Mouse (Mus musculus) layer of hippocampus, adult 18-20 months (tissue): ENCODE results near the gene Lix1l. TPM values are rescaled to one million over a fixed set of nuclear protein-coding genes. Genes with fewer than 3 reads are reported as not detected.

Experiments
- DNase-seq, 2 experiments: peaks; one replicate each; pipeline ENCODE4 v3.0.0; 2022; ENCODE audit warnings: low spot score in 2 of 2
- total RNA-seq, 2 experiments: library from RNA; stranded (reverse); gene quantifications; 2 replicates each; pipeline ENCODE4 v1.2.3; 2021

Lix1l gene
- total RNA-seq, 2 experiments from 2014 or later, result 30.9 to 33.0 TPM

DNA sequence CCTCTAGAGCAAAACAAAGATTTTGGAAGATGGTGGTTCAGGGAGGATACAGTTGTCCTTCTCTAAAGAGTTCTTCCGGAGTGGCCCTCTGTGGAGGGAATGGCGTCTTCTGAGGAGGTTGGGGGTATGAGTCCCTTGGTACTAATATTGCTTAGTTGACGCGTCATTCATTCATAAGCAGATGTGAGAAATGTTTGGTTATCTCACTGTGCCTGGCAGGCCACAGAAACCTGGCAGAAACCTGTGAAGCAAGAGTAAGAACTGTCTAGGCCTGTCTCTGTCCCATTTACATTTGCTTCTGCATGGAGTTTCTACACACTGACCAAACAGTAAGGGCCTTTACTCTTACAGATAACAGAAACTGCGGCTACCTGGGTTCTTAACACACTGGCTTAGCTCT lies 70.6 kb downstream of the Lix1l start:
- DNase-seq, result no peak

DNA sequence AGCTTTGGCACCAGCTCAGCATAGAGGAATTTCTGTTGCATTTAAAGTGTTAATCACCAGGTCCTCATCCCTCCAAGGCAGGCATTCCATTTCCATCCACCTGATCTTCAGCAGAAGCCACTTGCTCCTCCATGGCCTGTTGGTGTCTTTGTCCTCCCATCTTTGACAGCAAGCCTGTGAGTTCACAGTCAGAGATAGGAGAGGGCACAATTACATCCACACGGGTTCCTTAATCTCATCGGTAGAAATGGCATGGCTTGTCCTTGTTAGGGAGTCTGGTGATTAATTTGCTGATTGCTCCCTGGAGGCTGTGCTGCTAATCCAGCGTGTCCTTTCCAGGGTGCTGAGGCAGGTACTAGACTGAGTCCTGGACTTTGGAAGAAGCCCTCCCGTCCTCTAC lies 72.6 kb downstream of the Lix1l start:
- no peak for DNase-seq

DNA sequence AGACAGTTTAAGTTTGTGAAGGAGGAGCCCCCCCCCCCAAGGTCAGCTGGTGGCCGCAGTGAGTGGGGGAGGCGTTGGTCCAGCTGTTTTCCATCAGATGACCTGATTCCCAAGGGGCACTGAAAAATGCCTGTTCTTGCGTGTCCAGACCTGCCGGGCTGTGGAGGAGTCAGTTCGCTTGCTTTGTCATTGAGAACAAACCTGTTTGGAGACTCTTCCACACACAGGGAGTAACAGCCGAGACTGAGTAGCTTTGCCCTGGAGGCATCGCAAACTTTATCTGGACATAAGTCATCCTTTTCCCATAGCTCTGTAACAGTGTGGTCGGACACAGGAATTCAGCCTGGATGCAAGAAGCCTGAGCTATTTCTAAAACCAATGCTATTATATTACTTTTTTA lies 73.5 kb downstream of the Lix1l start:
- DNase-seq, result no peak

DNA sequence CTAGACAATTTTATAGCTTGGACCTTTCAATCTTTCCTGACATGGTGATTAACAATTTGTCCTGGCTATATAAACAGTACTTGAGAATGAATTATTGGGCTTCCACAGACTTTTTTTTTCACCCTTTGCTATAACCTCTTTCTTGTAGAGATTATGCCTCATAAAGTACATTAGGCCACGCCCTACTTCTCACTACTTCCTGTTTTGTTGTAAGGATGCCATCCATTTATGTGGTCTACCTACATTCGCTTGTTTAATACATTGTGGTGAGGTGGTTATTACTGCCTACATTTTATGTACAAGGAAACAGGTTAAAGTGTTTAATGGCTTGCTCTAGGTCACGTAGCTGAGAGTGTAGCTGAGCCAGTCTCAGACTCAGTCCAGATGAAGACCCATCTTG lies 74.2 kb downstream of the Lix1l start:
- no peak for DNase-seq

DNA sequence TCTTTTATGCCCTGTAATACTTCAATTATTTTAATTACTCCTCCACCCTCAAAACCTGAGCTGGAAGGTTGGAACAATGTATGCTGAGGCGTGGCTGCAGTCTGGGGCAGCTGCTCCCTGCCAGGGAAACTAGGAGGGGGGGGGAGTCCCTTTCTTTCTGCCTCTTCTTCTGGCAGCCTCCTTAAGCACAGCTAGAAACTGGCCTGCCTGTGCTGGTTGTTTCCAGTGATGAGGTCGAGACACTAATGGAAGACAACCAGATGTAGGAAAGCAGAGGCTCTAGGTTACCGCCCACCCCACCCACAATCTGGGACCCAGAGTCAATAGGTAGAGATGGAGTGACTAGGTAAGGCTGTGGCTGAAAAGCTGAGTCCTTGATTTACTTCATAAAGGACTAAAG lies 74.7 kb downstream of the Lix1l start:
- DNase-seq, result no peak

Other genes starting within 250 kb of the Lix1l start
- not detected for gene BC107364, start 148.8 kb upstream of the Lix1l start, total RNA-seq
- gene Hfe2, start 76.0 kb upstream of the Lix1l start, total RNA-seq, result under 1 TPM; 0.25 to 0.30 TPM
- 10 to 100 TPM; 28.1 to 34.8 TPM for gene Txnip, start 43.2 kb upstream of the Lix1l start, total RNA-seq
- not detected for gene Gm16253, start 24.2 kb upstream of the Lix1l start, total RNA-seq
- gene Polr3gl, start 7.0 kb upstream of the Lix1l start, total RNA-seq, result 10 to 100 TPM; 28.7 to 31.6 TPM
- gene Ankrd34a, start 4.5 kb upstream of the Lix1l start, total RNA-seq, result 10 to 100 TPM; 55.7 to 56.8 TPM
- 10 to 100 TPM; 48.7 to 52.2 TPM for gene Rbm8a, start 28.8 kb downstream of the Lix1l start, total RNA-seq
- gene Pex11b, start 34.2 kb downstream of the Lix1l start, total RNA-seq, result 10 to 100 TPM; 53.0 to 54.2 TPM
- gene Gm42957, start 34.3 kb downstream of the Lix1l start, total RNA-seq, result under 1 TPM; 0.66 to 0.74 TPM
- 1 to 10 TPM; 2.3 to 3.1 TPM for gene Itga10, start 44.4 kb downstream of the Lix1l start, total RNA-seq
- 1 to 10 TPM; 5.5 to 6.9 TPM for gene Ankrd35, start 69.0 kb downstream of the Lix1l start, total RNA-seq
- gene Pias3, start 95.2 kb downstream of the Lix1l start, total RNA-seq, result 10 to 100 TPM; 28.9 to 31.5 TPM
- gene Nudt17, start 107.4 kb downstream of the Lix1l start, total RNA-seq, result 10 to 100 TPM; 11.4 to 17.9 TPM
- 10 to 100 TPM; 20.7 to 22.5 TPM for gene Polr3c, start 126.5 kb downstream of the Lix1l start, total RNA-seq
- 10 to 100 TPM; 61.6 to 62.0 TPM for gene Rnf115, start 126.5 kb downstream of the Lix1l start, total RNA-seq
- under 1 TPM; 0.46 to 0.50 TPM for gene Pdzk1, start 228.1 kb downstream of the Lix1l start, total RNA-seq
- not detected for gene Cd160, start 228.2 kb downstream of the Lix1l start, total RNA-seq